Mouse (Mus musculus) cortical plate, adult 2 months (tissue): ENCODE results near the gene Csnk1e.

Experiments
- CTCF ChIP-seq: fragments of 200-500 bp; IDR thresholded peaks from 2 replicates; pipeline ENCODE4 v1.5.1; 2011; ENCODE audit warnings: mild to moderate bottlenecking, control low read depth, low read length; ENCODE audit not compliant: insufficient read depth; ENCODE audit errors: extremely low read depth
- POLR2A ChIP-seq: fragments of 200-500 bp; IDR thresholded peaks from 2 replicates; pipeline ENCODE4 v1.6.1; 2011; ENCODE audit warnings: mild to moderate bottlenecking, low read length, control low read depth; ENCODE audit not compliant: insufficient read depth; ENCODE audit errors: extremely low read depth

GRCm38 (mm10) chr15:79481181-79481688 lies 25.9 kb upstream of the Csnk1e start:
- TF ChIP-seq CTCF: no peak
- TF ChIP-seq POLR2A: no peak
